Mouse (Mus musculus) spleen, adult 2 months (tissue): ENCODE data around the gene Gemin6. TPM values are rescaled to one million over a fixed set of nuclear protein-coding genes. Genes with fewer than 3 reads are reported as not detected.
"Not testable (repeated sequence)": the region's sequence is repeated elsewhere in the genome, so short reads cannot be mapped to it uniquely, and the experiment has no call there.

Source experiments
- DNase-seq, 2 experiments: peaks; one replicate each; pipeline versions ENCODE4 v3.0.0 to v3.0.0-alpha.2; 2012 to 2021; ENCODE audit warnings: low spot score in 2 of 2, low read depth in 1 of 2
- H3K27ac ChIP-seq: fragments of 200-500 bp; 2 replicates; pipeline ENCODE4 v1.5.1; 2012; ENCODE audit warnings: low read length, inconsistent platforms; ENCODE audit not compliant: insufficient read depth
- H3K27me3 ChIP-seq: fragments of 200-500 bp; 2 replicates; pipeline ENCODE4 v1.6.1; 2012; ENCODE audit warnings: mild to moderate bottlenecking, moderate library complexity, low read length, inconsistent platforms; ENCODE audit not compliant: control insufficient read depth, insufficient read depth
- H3K36me3 ChIP-seq: fragments of 200-500 bp; 2 replicates; pipeline ENCODE4 v1.6.1; 2012; ENCODE audit warnings: mild to moderate bottlenecking, low read length, inconsistent platforms; ENCODE audit not compliant: control insufficient read depth, insufficient read depth
- H3K4me1 ChIP-seq: fragments of 200-500 bp; 2 replicates; pipeline ENCODE4 v1.6.1; 2011; ENCODE audit warnings: inconsistent platforms; ENCODE audit not compliant: control insufficient read depth, insufficient read depth, insufficient read length
- H3K4me3 ChIP-seq: fragments of 200-500 bp; 2 replicates; pipeline ENCODE4 v1.5.1; 2011; ENCODE audit warnings: mild to moderate bottlenecking, inconsistent platforms; ENCODE audit not compliant: insufficient read depth, insufficient read length; ENCODE audit errors: extremely low read depth
- CTCF ChIP-seq: fragments of 200-500 bp; IDR thresholded peaks from 2 replicates; pipeline ENCODE4 v1.5.1; 2011; ENCODE audit warnings: mild to moderate bottlenecking, inconsistent platforms; ENCODE audit not compliant: insufficient read depth, insufficient read length, insufficient replicate concordance; ENCODE audit errors: extremely low read depth
- POLR2A ChIP-seq: fragments of 200-500 bp; IDR thresholded peaks from 2 replicates; pipeline ENCODE4 v1.6.1; 2011; ENCODE audit warnings: low read depth, low read length, inconsistent platforms
- WGBS: fragments of 180-500 bp; shearing (Covaris S2); methylation state at CpG from one replicate; pipeline ENCODE4 v1.1.7; 2018; 5-methylcytosine and 5-hydroxymethylcytosine counted together
- polyA plus RNA-seq: library from polyadenylated mRNA; depleted of rRNA; stranded (reverse); fragments of >200 nt; gene quantifications from 2 replicates; pipeline ENCODE4 v1.2.3, GENCODE M21; 2012

Gemin6 gene
- polyA plus RNA-seq, 1 experiment: 1.4 TPM

DNA sequence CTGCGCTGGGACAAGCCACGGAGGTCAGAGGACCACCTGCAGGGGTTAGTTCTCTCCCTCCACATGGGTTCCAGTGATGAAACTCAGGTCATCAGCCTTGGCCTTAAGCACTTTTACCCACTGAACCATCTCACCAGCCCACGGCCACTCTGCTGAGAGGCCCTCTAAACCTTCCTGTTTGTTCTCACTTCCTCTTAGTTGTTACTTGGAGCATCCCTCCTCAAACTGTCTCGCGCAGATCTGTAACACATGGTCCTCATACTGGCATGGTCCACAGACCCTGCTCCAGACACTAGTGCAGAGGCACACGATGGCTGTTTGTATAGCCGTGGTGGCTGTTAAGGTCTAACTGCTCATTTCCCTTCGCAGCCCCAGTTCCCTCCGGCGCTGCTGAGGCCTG is 40.6 kb upstream of the Gemin6 start:
- TF ChIP-seq POLR2A: no peak
- TF ChIP-seq CTCF: no peak
- Histone ChIP-seq H3K36me3 (no peaks in the 10 kb centered on the region), H3K4me1 (no peaks in the 10 kb centered on the region), H3K4me3 (no peak overlapping the region), H3K27ac (no peak overlapping the region), H3K27me3 (no peaks in the 10 kb centered on the region)
- WGBS: 60% methylated on average over 10 of the region's 10 CpGs
- DNase-seq: no peak

- H3K27me3 ChIP-seq: no peaks in the 10 kb centered on the region
- no peak for TF ChIP-seq POLR2A
- TF ChIP-seq CTCF: no peak
- no peak for DNase-seq
- WGBS: 71% methylated on average over 5 of the region's 5 CpGs
- H3K27ac ChIP-seq: no peak overlapping the region
- no peak overlapping the region for H3K4me3 ChIP-seq
- H3K36me3 ChIP-seq: peaks cover 5% of the 10 kb centered on the region
- no peaks in the 10 kb centered on the region for H3K4me1 ChIP-seq
Observed at GRCm38 (mm10) chr17:80193075-80193474, 31.2 kb upstream of the Gemin6 start.

DNA sequence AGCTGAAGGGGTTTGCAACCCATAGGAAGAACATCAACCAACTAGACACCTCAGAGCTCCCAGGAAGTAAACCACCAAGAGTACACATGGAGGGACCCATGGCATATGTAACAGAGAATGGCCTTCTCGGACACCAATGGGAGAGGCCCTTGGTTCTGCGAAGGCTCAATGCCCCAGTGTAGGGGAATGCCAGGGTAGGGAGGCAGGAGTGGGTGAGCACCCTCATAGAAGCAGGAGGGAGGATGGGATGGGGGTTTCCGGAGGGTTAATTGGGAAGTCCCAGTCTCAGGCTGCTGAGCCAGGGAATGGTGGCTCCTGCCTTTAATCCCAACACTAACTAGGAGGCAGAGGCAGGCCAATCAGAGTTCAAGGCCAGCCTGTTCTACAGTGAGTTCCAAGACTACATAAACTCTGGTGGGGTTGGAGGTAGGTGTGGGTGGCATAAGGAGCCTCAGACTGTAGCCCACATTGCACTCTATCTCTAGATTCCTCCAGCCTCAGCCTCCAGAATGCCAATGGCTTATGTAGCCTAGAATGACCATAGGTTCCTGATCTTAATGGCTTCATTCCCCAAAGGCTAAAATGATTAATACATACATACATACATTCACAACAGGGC is 25.0 kb upstream of the Gemin6 start:
- no peak for DNase-seq
- TF ChIP-seq POLR2A (no peak), CTCF (no peak)
- H3K36me3 ChIP-seq: peaks cover 28% of the 10 kb centered on the region
- 94% methylated on average over 3 of the region's 3 CpGs for WGBS
- H3K27ac ChIP-seq: no peak overlapping the region
- H3K27me3 ChIP-seq: no peaks in the 10 kb centered on the region
- H3K4me1 ChIP-seq: no peaks in the 10 kb centered on the region
- H3K4me3 ChIP-seq: no peak overlapping the region

- Histone ChIP-seq H3K27me3 (no peaks in the 10 kb centered on the region), H3K4me1 (no peaks in the 10 kb centered on the region), H3K27ac (no peak overlapping the region), H3K36me3 (peaks cover 23% of the 10 kb centered on the region), H3K4me3 (peak overlapping the region; percentile 100)
- 7% methylated on average over 5 of the region's 5 CpGs for WGBS
- no peak for DNase-seq
- no peak for TF ChIP-seq CTCF
- no peak for TF ChIP-seq POLR2A
Observed at GRCm38 (mm10) chr17:80205657-80206056, 18.6 kb upstream of the Gemin6 start.

- no peaks in the 10 kb centered on the region for H3K27me3 ChIP-seq
- WGBS: under 1% methylated on average over 36 of the region's 36 CpGs
- peaks cover 21% of the 10 kb centered on the region for H3K36me3 ChIP-seq
- TF ChIP-seq POLR2A (no peak), CTCF (no peak)
- no peaks in the 10 kb centered on the region for H3K4me1 ChIP-seq
- DNase-seq: peak in 1 of 2 experiments; percentile 26
- peak overlapping the region; percentile 100 for H3K4me3 ChIP-seq
- peak overlapping the region; percentile 99 for H3K27ac ChIP-seq
Observed at GRCm38 (mm10) chr17:80206301-80206670, 18.0 kb upstream of the Gemin6 start.

DNA sequence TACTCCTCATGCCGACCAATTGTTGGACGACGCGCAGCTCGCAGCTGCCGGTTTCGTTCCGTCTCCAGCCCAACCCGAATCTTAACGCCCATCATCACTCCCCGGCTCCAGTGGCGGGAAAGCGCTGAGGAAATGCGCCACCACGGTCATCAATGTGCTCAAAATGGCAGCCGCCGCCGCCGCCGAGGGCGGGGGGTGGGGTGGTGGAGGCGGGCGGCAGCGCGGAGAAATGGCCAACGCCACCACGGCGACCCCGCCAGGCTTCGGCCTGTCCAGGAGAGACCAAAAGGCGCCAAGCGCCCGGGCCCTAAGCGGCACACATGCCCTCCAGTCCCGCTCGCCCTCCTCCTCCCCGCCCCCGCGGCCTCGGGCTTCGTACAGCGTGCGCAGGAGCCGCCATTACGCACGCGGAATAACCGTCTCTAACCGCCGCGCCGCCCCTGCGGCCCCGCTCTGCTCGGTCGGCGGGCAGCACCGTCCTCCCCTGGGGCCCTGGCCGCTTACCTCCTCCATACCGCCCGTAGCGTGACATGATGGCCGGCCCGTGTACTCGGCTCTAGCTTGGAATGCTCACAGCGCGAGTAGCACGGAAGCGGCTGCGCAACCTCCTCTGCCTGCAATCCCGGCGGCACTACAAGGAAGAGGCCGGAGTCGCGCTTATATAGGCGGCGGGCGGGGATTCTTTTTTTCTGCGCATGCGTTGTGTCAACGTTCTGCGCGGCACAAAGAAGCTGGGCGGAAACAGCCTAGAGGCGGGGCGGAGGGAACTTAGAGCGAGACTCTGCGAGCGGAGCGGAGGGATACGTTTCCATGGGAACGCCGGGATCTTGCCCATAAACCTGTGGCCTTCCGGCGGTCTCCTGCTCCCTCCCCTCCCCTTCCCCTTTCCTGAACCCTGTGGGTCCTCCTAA is 17.3 kb upstream of the Gemin6 start, which contains the start of the genes Srsf7 and Ttc39d:
TSS of gene Srsf7 (minus strand) at position 637 of the 911 bp plus-strand sequence.
TSS of gene Ttc39d (plus strand) at position 790 of the 911 bp plus-strand sequence.
- Histone ChIP-seq H3K4me1 (no peaks in the 10 kb centered on the region), H3K27me3 (no peaks in the 10 kb centered on the region), H3K36me3 (peaks cover 20% of the 10 kb centered on the region), H3K4me3 (peak within 1 kb of the TSS; percentile 100), H3K27ac (peak within 1 kb of the TSS; percentile 99)
- TF ChIP-seq POLR2A: peak; percentile 100
- TF ChIP-seq CTCF: no peak
- WGBS: under 1% methylated on average over 92 of the region's 95 CpGs
- DNase-seq: peak; percentile 93 to 94

GRCm38 (mm10) chr17:80213998-80214397 is 10.2 kb upstream of the Gemin6 start:
- H3K27me3 ChIP-seq, DNase-seq, H3K4me1 ChIP-seq, H3K36me3 ChIP-seq, H3K27ac ChIP-seq, H3K4me3 ChIP-seq: not testable (repeated sequence)
- WGBS: 94% methylated on average over 4 of the region's 4 CpGs
